Mouse (Mus musculus) liver, embryonic 14.5 days (tissue): Measurements from ENCODE around the gene Gpr3. TPM values are rescaled to one million over a fixed set of nuclear protein-coding genes. Genes with fewer than 3 reads are reported as not detected.
A peak's percentile ranks its signal among the peaks of the same experiment; 100 is the strongest.

Experiments used
- ATAC-seq: fragments of 200-750 bp; cut with Nextera tagmentation; 2 replicates; pipeline ENCODE4 v1.8.0; 2017; ENCODE audit warnings: moderate number of reproducible peaks, mild to moderate bottlenecking, moderate library complexity; ENCODE audit not compliant: insufficient read depth
- DNase-seq, 3 experiments: peaks; one replicate each; pipeline ENCODE4 v3.0.0-alpha.2; 2012 to 2013; ENCODE audit warnings: low read depth in 3 of 3, low spot score in 3 of 3
- H3K27ac ChIP-seq: fragments of 300-500 bp; sonication (generic); 2 replicates; pipeline ENCODE4 v1.5.1; 2014; ENCODE audit warnings: moderate library complexity, mild to moderate bottlenecking, control low read depth, inconsistent platforms
- H3K27me3 ChIP-seq: fragments of 300-500 bp; sonication (generic); 2 replicates; pipeline ENCODE4 v1.6.1; 2014; ENCODE audit warnings: mild to moderate bottlenecking, low read length, moderate library complexity; ENCODE audit not compliant: control insufficient read depth, insufficient read depth
- H3K36me3 ChIP-seq: fragments of 300-500 bp; sonication (generic); replicated peaks from 2 replicates; pipeline ENCODE4 v1.6.1; 2014; ENCODE audit warnings: low read depth; ENCODE audit not compliant: control insufficient read depth, insufficient read depth
- H3K4me1 ChIP-seq, 2 experiments: fragments of 200-500 bp in 1 of 2; fragments of 300-500 bp in 1 of 2; sonication (generic) in 1 of 2; replicated peaks; 2 replicates each; pipeline ENCODE4 v1.6.1; 2012 to 2014; ENCODE audit warnings: antibody characterized with exemption in 1 of 2, inconsistent platforms in 1 of 2, low read length in 1 of 2; ENCODE audit not compliant: control insufficient read depth in 2 of 2, insufficient read depth in 2 of 2
- H3K4me2 ChIP-seq: fragments of 300-500 bp; sonication (generic); 2 replicates; pipeline ENCODE4 v1.6.1; 2014; ENCODE audit warnings: low read depth, mild to moderate bottlenecking, control low read depth, moderate library complexity
- H3K4me3 ChIP-seq, 2 experiments: fragments of 200-500 bp in 1 of 2; fragments of 300-500 bp in 1 of 2; sonication (generic) in 1 of 2; 2 replicates each; pipeline ENCODE4 v1.5.1; 2012 to 2014; ENCODE audit warnings: low read depth in 2 of 2, low read length in 2 of 2, mild to moderate bottlenecking in 2 of 2, control low read depth in 1 of 2, inconsistent platforms in 1 of 2, moderate library complexity in 1 of 2; ENCODE audit not compliant: insufficient read depth in 1 of 2
- H3K9ac ChIP-seq: fragments of 300-500 bp; sonication (generic); replicated peaks from 2 replicates; pipeline ENCODE4 v1.6.1; 2014; ENCODE audit warnings: mild to moderate bottlenecking, control low read depth, moderate library complexity
- H3K9me3 ChIP-seq: fragments of 300-500 bp; sonication (generic); 2 replicates; pipeline ENCODE4 v1.6.1; 2016; ENCODE audit warnings: low read length, mixed read lengths; ENCODE audit not compliant: control insufficient read depth
- CTCF ChIP-seq: IDR thresholded peaks from 2 replicates; pipeline ENCODE4 v1.5.1; 2016; ENCODE audit warnings: antibody characterized with exemption, low read depth, control low read depth
- EP300 ChIP-seq: IDR thresholded peaks from 2 replicates; pipeline ENCODE4 v1.6.1; 2016; ENCODE audit warnings: antibody characterized with exemption, low read depth
- WGBS: fragments of 180-500 bp; shearing (Covaris S2); extraction: QIAGEN DNeasy Blood & Tissue Kit; methylation state at CpG from one replicate; pipeline ENCODE4 v1.1.7; 2014; ENCODE audit not compliant: insufficient replicate concordance; 5-methylcytosine and 5-hydroxymethylcytosine counted together
- polyA plus RNA-seq, 2 experiments: library from polyadenylated mRNA; depleted of rRNA in 1 of 2; stranded (reverse) in 1 of 2; unstranded in 1 of 2; fragments of >200 nt; fragmentation: Nextera tagmentation in 1 of 2; extraction: Ambion mirVana in 1 of 2; gene quantifications; 2 replicates each; pipeline versions ENCODE4 v1.2.1 to v1.2.3; 2012 to 2014

Gpr3 gene
- polyA plus RNA-seq, 2 experiments = not detected

DNA sequence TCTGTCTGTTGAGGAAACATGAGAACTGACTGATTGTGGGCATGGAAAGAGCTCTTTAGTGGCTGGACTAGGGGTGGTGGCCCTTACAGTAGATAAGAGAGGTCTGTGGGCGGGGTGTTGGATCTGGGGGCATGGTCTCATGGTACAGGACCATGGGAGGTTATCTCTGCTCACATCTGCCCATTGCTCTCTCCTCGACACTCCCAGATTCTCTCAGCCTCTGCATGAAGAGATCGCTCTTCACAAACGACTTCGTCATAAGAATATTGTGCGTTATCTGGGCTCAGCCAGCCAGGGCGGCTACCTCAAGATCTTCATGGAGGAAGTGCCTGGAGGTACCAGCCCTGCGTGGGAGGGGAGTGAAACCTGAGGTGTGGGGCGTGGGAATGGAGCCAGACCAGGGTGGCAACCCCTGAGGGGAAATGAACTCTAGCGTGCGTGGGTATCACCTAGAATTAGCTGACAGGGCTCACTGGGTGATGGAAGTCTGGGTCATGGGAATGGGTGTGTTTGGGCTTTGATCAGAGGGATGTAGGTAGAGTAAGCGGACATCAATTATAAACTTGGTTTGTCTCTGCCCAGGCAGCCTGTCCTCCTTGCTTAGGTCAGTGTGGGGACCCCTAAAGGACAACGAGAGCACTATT, 35.6 kb upstream of the Gpr3 start:
- H3K4me1 ChIP-seq = peaks cover 28 to 38% of the 10 kb centered on the region in 2 experiments
- DNase-seq = peak; percentile 85 to 87 (median 86)
- H3K27me3 ChIP-seq = peaks cover 12% of the 10 kb centered on the region
- H3K9ac ChIP-seq = peak overlapping the region; percentile 18
- H3K36me3 ChIP-seq = no peaks in the 10 kb centered on the region
- H3K27ac ChIP-seq = peak overlapping the region; percentile 80
- H3K9me3 ChIP-seq = no peaks in the 10 kb centered on the region
- peak; percentile 81 for TF ChIP-seq EP300
- TF ChIP-seq CTCF = peak; percentile 6; the same call in 1 of the 2 replicates
- 12% methylated on average over 13 of the region's 13 CpGs for WGBS
- peak overlapping the region; percentile 16 to 21; a peak in 2 of 4 replicates for H3K4me3 ChIP-seq
- H3K4me2 ChIP-seq = peak overlapping the region; percentile 62
- ATAC-seq = peak; percentile 94

GRCm38 (mm10) chr4:133247072-133247471, 34.7 kb upstream of the Gpr3 start:
- Histone ChIP-seq H3K9ac (peak overlapping the region; percentile 34; the same call in 1 of the 2 replicates), H3K9me3 (no peaks in the 10 kb centered on the region), H3K27ac (peak overlapping the region; percentile 80; the same call in 1 of the 2 replicates), H3K4me1 (peaks cover 32 to 40% of the 10 kb centered on the region in 2 experiments), H3K4me3 (no peak overlapping the region), H3K27me3 (peaks cover 17% of the 10 kb centered on the region), H3K36me3 (no peaks in the 10 kb centered on the region), H3K4me2 (peak overlapping the region; percentile 62)
- WGBS = 56% methylated on average over 15 of the region's 15 CpGs
- no peak for TF ChIP-seq CTCF
- TF ChIP-seq EP300 = no peak
- ATAC-seq = no peak
- no peak for DNase-seq

- WGBS = 10% methylated on average over 1 of the region's 1 CpGs
- Histone ChIP-seq H3K4me2 (no peak overlapping the region), H3K36me3 (no peaks in the 10 kb centered on the region), H3K4me1 (peaks cover 43 to 46% of the 10 kb centered on the region in 2 experiments), H3K27ac (no peak overlapping the region), H3K27me3 (peaks cover 6% of the 10 kb centered on the region), H3K4me3 (no peak overlapping the region), H3K9ac (no peak overlapping the region), H3K9me3 (no peaks in the 10 kb centered on the region)
- DNase-seq (peak in 1 of 3 experiments; percentile 41), ATAC-seq (no peak)
- TF ChIP-seq CTCF (no peak), EP300 (peak; percentile 65)
These were observed 32.0 kb upstream of the Gpr3 start for GRCm38 (mm10) chr4:133244289-133244688.

DNA sequence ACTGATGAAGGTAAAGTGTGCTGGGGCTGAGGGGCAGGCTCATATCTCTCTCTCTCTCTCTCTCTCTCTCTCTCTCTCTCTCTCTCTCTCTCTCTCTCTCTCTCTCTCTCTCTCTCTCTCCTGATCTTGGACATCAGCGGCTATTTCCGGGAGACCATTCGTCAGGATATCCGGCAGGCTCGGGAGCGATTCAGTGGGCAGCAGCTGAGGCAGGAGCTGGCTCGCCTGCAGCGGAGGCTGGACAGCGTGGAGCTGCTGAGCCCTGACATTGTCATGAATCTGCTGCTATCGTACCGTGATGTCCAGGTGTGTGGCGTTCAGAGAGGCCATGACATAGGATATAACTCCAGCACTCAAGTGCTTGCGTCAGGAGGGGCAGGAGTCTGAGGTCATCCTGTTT, 31.2 kb upstream of the Gpr3 start:
- 52% methylated on average over 13 of the region's 13 CpGs for WGBS
- Histone ChIP-seq H3K4me1 (peaks cover 42 to 44% of the 10 kb centered on the region in 2 experiments), H3K9ac (no peak overlapping the region), H3K27me3 (peaks cover 6% of the 10 kb centered on the region), H3K4me3 (no peak overlapping the region), H3K9me3 (no peaks in the 10 kb centered on the region), H3K4me2 (no peak overlapping the region), H3K27ac (no peak overlapping the region), H3K36me3 (no peaks in the 10 kb centered on the region)
- DNase-seq = no peak
- TF ChIP-seq EP300 (no peak), CTCF (no peak)
- no peak for ATAC-seq

- Histone ChIP-seq H3K27ac (no peak overlapping the region), H3K4me2 (0 out of 2 replicates have a peak overlapping the region, but pooled peaks have one; percentile 100), H3K4me3 (no peak overlapping the region), H3K27me3 (peaks cover 6% of the 10 kb centered on the region), H3K36me3 (no peaks in the 10 kb centered on the region), H3K9me3 (no peaks in the 10 kb centered on the region), H3K4me1 (peaks cover 34 to 38% of the 10 kb centered on the region in 2 experiments), H3K9ac (no peak overlapping the region)
- TF ChIP-seq EP300 (no peak), CTCF (no peak)
- DNase-seq (no peak), ATAC-seq (no peak)
- 73% methylated on average over 9 of the region's 9 CpGs for WGBS
These were observed 30.4 kb upstream of the Gpr3 start for GRCm38 (mm10) chr4:133242710-133243109.
